Mouse (Mus musculus): Measurements from ENCODE around the gene Gpr160.
"Not testable (repeated sequence)": the region's sequence is repeated elsewhere in the genome, so short reads cannot be mapped to it uniquely, and the experiment has no call there.

The Gpr160 gene

DNA sequence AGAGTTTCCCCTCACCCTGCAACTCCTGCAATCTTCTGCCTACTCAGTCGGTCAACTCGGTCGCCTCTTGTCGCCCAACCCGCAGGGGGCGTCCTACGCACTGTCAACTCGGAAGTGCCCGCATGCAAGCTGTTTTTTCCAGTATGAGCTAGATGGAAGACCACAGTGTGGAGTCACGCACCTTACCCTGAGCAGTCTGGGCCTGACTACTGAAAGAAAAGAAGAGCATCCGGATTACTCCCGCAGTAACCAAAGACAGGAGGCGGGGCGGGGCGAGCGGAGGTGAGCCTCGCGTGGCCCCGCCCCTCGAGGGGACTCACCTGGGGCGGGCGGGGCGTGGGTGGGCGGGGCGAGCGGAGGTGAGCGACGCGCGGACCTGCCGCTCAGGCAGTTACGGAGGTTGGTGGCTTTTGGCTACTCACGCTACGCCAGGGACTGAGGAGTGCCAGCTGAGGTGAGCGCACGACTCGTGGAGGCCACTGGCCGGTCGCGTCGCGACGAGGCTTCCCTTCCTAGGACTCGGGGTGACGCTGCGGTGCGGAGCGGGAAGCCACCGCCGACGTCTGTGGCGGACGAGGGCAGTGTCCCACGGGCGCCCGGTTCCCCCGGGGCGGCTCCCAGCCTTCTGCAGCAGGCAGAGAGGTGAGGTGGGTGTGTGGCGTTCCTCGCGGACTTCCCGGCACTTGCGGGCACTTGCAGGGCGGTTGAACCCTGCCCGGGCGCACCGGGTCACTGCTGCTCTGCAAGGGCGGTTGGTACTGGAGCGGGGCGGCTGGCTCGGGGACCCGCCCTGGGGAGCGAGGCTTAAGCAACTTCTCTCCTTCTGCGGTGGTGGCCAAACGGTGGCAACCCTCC lies at the start of gene Gpr160:
Gene Gpr160 (plus strand): TSS at position 347 of the 855 bp plus-strand sequence.
- peak; percentile 66 for DNase-seq

DNA sequence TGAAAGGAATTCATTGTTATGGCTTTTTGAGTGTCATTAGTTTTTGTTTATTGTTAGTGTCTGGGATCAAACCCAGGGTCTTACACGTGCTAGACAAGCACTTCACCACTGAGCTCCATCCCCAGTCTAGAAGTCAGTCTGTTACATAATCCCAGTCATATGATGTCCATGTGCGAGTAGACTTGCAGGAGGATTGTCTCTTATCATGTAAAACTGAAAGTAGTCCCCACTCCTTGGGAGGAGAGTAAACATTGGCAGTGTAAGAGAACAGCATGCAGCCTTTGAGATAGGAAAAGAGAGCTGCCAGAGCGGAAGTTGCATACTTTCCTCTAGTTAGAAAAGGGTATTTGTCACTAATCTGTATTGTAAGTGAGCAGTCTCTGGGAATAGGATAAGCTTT lies 42.9 kb upstream of the Gpr160 start:
- DNase-seq, result no peak

GRCm38 (mm10) chr3:30818630-30819125 lies 37.1 kb upstream of the Gpr160 start:
- DNase-seq, result no peak

GRCm38 (mm10) chr3:30822163-30822562 lies 33.6 kb upstream of the Gpr160 start:
- no peak for DNase-seq

DNA sequence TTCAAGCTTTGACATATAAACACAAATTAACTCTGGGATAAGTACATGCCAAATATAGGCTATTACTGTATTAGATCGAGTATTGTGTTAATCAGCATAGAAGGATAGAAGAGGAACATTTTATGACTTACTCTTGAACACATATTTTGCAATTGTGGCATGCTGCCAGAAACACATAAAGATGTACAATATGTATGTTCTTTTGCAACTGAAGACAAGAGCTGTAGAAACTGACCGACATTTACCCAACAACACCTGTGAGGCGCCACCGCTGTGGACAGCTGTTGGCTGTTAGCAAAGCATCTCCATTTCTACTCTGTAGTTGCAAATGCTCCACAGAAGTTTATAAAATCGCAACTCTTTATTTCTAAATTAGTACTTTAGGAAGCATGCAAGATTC lies 29.7 kb upstream of the Gpr160 start:
- no peak for DNase-seq

DNA sequence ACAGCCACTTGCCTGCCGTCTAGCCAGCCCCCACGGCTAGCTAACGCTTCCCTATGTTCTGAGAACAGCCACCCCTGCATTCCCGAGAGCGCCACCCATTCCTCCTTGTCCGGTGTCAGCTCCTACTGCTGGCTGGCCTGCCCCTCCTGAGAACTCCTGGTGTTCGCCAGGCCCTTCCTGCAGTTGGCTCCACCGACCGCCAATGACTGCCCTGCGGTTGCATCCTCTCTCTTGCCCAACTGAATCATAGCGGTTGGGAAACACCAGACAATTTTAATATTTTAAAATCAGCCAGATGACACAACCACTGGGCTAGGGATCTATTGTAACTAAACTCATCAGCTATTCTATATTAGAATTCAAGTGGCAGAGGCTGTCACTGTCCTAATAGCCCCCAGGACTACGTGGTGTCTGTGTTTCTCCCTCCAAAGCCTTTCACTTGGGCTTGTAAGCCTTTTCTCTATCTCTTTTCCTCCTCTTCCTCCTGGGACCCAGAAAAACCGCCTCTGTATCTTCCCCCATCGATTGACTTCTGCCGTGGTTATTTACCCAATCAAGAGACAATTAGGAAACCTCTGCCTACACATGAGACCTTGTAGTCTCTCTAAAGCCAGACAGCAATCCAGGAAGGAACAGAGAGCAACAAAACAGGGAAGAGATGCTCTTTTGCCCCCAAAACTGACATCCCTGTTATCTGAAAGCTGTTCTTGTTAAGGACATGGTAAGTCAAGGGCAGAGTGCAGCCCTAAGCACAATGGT lies 23.7 kb upstream of the Gpr160 start:
- no peak for DNase-seq

DNA sequence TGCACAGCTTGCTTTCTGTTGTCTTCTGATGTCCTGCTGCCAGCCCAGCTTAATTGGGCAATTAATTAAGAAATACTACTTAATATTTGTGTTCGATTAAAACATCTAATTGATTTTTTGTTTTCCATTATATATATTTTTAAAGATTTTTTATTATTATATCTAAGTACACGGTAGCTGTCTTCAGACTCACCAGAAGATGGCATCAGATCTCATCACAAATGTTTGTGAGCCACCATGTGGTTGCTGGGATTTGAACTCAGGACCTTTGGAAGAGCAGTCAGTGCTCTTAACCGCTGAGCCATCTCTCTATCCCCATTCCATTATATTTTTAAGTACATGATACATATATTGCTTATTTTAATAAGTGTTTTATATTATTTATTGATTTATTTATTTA lies 22.5 kb upstream of the Gpr160 start:
- no peak for DNase-seq

- no peak for DNase-seq
These were observed 10.0 kb upstream of the Gpr160 start for GRCm38 (mm10) chr3:30845755-30846154.

- no peak for DNase-seq
These were observed 8.3 kb upstream of the Gpr160 start for GRCm38 (mm10) chr3:30847413-30847812.

DNA sequence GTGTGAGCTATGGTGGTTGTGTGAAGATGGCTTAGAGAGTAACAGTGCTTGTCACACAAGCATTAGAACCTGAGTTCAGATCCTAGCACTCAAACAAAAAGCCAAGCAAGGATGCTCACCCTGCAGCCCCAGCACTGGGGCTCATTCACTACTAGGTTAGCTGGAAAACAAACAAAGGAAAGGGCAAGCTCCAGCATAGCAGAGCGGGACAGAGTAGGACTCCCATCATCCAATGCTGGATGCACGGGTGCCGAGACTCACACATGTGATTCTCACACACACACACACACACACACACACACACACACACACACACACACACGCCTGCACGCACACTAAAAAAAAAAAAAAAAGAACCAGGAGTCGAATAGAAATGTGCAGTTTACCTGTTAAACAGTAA lies 4.3 kb upstream of the Gpr160 start:
- DNase-seq, result no peak

DNA sequence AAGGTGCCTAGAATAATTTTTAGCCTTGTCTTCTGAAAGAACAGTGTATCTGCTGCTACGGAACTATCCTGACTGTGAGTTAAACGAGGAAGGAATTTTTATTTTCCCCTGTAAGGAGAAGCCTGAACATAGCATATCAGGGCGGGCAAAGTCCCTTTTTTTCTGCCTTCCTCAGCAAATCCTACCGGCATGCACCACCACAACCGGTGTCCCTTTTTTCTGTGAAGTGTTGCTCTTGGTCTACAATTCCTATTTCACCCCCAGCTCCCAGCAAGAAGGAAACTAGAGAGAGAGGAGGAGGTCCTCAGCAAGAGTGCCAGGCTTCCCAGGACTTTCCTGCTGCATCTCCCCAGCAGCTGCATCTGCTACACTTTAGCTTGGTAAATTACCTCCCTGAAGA lies 2.2 kb upstream of the Gpr160 start:
- no peak for DNase-seq

DNA sequence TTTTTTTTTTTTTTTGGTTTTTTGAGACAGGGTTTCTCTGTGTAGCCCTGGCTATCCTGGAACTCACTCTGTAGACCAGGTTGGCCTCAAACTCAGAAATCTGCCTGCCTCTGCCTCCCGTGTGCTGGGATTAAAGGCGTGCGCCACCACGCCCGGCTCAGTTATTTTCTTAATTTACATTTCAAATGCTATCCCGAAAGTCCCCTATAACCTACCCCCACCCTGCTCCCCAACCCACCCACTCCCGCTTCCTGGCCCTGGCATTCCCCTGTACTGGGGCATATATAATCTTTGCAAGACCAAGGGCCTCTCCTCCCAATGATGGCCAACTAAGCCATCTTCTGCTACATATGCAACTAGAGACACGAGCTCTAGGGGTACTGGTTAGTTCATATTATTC lies 3.8 kb downstream of the Gpr160 start:
- DNase-seq, result not testable (repeated sequence)

DNA sequence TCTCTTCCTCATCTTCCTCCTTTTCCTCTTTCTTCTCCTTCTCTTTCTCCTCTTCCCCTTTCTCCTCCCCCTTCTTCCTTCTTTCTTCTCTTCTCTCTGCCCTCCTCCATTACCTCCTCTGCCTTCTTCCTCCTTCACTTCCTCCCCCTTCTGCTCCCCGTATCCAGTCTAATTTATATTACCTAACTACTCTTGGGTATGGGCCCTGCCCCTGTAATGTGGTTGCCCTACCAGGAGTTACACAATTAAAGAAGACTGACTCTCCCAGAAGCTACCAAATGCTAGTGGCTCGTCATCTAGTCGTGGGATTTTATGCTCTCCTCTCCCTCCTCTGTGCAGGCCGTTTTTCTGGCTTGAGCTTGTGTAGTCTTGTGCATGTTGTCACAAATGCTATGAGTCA lies 5.0 kb downstream of the Gpr160 start:
- no peak for DNase-seq

- no peak for DNase-seq
These were observed 8.1 kb downstream of the Gpr160 start for GRCm38 (mm10) chr3:30863712-30864435.

- DNase-seq, result no peak
These were observed 8.9 kb downstream of the Gpr160 start for GRCm38 (mm10) chr3:30864640-30865039.

GRCm38 (mm10) chr3:30868176-30868575 lies 12.4 kb downstream of the Gpr160 start:
- no peak for DNase-seq

GRCm38 (mm10) chr3:30868625-30869024 lies 12.9 kb downstream of the Gpr160 start:
- DNase-seq, result no peak

GRCm38 (mm10) chr3:30869995-30870394 lies 14.2 kb downstream of the Gpr160 start:
- DNase-seq, result no peak

- DNase-seq, result no peak
These were observed 21.0 kb downstream of the Gpr160 start for GRCm38 (mm10) chr3:30876709-30877108.

- DNase-seq, result no peak
These were observed 31.7 kb downstream of the Gpr160 start for GRCm38 (mm10) chr3:30887449-30887848.

DNA sequence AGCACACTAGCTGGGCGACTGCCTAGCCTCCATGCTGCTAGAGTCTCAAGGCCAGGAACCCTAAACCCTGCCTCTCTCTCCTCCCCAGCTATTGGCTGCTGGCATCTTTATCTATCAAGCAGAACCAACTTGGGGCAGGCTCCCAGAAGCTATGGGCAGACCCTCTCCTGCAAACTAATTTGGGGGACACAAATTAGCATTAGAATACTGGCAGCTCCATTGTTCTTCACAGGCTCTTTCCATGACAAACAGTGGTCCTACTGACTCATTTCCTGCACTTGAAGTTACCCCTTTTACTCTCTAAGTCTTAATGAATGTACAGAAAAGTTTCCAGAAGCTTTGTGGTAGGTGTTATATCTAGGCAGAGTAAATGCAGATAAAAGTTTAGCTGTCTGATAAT lies 33.3 kb downstream of the Gpr160 start:
- no peak for DNase-seq

- DNase-seq, result no peak
These were observed 41.0 kb downstream of the Gpr160 start for GRCm38 (mm10) chr3:30896721-30897120.

DNA sequence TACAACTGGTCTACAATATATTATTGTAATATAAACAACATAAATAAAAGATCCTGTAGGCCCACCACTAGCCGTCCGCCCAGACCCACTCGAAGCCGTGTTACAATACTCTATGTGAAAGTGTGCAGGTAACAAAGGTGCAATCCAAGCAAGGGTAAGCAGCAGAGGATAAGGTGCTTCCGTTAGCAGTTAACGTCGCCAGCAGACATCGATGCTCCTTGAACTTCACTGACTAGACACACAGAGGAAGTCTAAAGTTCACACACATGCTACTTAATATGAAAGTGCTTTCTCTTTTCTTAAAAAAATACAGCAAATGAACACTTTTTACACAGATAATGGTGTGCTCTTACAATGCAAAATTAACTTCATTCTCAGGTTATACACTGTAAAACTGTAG lies 43.7 kb downstream of the Gpr160 start:
- DNase-seq, result no peak

Data from retina, postnatal 1 day (tissue).